Mouse (Mus musculus) granulocyte monocyte progenitor cell, adult 5-6 weeks (primary cell): ENCODE results near the gene Vmp1. TPM values are rescaled to one million over a fixed set of nuclear protein-coding genes. Genes with fewer than 3 reads are reported as not detected.

Experiments
- ATAC-seq: replicated peaks from 2 replicates; pipeline ENCODE4 v1.8.0; 2016; ENCODE audit warnings: mild to moderate bottlenecking, moderate TSS enrichment, inconsistent platforms; ENCODE audit not compliant: poor library complexity, severe bottlenecking
- total RNA-seq, 2 experiments: library from RNA; stranded (forward) in 1 of 2; stranded (reverse) in 1 of 2; fragments of 200-712, 200-1000 nt in 1 of 2; fragments of >200 nt in 1 of 2; fragmentation: Nextera tagmentation in 1 of 2; gene quantifications; 2 replicates each; pipeline ENCODE4 v1.2.3; 2014 to 2017

The Vmp1 gene
- total RNA-seq, 2 experiments from 2014 or later: 79.1 to 83.8 TPM

GRCm38 (mm10) chr11:86587830-86588229 lies 95.8 kb downstream of the Vmp1 start:
- no peak for ATAC-seq

GRCm38 (mm10) chr11:86586868-86587792 lies 96.5 kb downstream of the Vmp1 start:
- peak; percentile 83 for ATAC-seq

DNA sequence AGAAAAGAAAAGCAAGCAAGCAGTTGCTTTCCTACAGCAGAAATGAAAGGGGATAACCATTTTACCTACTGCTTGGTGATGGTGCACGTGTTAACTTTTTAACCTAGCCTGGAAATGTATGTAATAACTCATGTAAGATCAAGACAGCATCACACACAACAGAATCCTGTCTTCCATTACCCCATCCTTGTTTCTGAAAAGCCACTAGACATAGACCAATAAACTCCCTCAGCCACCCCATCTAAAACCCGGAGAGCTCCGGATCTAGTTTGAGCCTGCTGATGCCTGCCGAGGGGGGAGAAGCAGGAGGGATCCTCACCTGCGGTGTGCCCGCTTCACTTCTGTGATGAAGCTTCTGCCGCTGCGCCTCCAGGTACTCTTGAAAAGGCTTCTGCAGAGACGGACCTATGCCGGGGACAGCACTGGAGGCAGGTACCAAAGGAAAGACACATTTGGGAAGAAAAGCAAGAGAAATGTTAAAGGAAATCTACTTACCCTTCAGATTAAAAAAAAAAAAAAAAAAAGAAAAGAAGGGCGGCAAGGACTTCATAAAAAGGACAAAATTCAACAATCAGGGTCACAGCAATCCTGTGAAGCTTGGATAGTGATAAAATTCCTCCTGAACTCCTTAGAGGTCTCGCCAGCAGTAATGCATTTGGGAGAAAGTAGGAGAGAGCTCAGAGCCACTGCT lies 97.3 kb downstream of the Vmp1 start:
- peak; percentile 6; the same call in 1 of the 2 replicates for ATAC-seq

- no peak for ATAC-seq
These were observed 98.0 kb downstream of the Vmp1 start for GRCm38 (mm10) chr11:86585598-86585984.

- ATAC-seq: no peak
These were observed 98.6 kb downstream of the Vmp1 start for GRCm38 (mm10) chr11:86584898-86585597.

GRCm38 (mm10) chr11:86583990-86584897 lies 99.4 kb downstream of the Vmp1 start:
- ATAC-seq: no peak

GRCm38 (mm10) chr11:86583313-86583825 lies 100.3 kb downstream of the Vmp1 start:
- no peak for ATAC-seq

- ATAC-seq: no peak
These were observed 100.9 kb downstream of the Vmp1 start for GRCm38 (mm10) chr11:86582543-86583260.

DNA sequence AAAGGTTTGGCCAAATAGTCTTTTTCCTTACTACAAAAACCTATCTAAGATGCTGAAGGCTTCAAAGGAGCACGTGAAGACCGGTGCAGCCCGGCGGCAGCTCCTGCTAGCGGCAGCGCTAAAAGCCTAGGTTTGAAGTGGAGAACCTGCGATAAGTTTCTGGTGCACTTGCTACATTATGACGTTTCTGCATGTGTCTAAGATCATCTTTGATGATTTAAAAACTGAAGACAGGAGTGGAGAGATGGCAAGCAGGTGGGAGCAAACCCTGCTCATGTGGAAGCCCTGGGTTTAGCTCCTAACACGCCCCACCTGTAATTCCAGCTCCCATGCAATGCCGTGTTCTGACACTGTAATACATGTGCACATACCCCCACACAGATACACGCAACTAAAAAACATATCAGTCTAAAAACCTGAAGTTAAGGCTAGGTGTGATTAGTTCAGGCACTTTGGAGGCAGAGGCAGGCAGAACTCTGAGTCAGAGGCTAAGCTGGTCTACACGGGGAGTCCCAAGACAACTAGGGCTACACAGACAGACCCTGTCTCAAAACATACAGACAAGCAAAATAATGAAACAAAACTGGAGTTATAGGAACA lies 101.6 kb downstream of the Vmp1 start:
- no peak for ATAC-seq

DNA sequence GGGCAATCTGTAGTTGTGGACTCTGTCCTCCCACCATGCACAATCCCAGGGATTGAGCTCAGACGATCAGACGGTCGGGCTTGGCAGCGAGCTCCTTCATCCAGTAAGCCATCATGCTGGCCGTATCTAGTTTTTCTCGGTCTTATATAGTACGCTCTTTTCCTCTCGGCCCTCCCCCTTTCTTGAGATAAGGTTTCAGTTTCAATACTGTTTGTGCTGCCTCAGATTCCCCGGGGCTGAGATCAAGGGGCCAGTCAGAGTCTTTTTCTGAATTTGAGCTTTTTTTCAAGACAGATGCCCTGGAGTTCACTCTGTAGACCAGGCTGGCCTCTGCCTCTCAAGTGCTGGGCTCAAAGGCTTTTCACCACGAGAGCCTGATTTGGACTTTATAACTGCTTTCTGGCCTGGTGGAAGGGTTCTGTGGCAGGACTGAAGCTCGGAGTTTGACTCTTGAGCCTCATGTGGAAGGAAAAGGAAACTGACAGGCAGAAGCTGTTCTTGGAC lies 102.3 kb downstream of the Vmp1 start:
- peak; percentile 28 for ATAC-seq

GRCm38 (mm10) chr11:86580319-86581113 lies 103.1 kb downstream of the Vmp1 start:
- no peak for ATAC-seq

DNA sequence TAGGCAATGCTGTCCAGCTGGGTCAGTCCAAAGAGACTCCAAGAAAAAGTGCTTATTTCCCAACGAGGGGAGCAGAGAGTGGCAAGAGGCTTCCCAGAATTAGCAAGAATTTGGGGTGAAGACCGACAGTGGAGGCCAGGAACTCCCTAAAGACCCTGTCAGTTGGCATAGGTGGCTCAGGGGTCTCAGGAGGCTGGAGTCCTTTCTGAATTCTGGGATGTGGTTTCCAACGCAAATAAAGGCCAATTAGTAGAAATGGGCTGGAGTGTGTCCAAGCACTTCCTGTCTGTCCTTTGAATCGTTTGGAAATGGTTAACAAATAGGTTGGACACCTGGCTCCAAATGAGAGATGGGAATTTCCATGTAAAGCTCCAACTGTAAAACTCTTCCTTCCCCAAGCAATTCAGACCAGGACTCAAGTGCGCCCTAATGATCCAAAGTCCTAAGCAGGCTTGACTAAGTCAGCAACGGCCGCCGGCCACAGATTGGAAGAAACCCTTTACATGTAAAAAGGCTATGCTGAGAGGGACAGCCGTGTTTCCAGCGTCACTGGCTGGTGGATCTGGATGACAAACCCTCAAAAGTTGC lies 103.8 kb downstream of the Vmp1 start:
- no peak for ATAC-seq

GRCm38 (mm10) chr11:86578809-86579730 lies 104.6 kb downstream of the Vmp1 start:
- ATAC-seq: peak; percentile 64

GRCm38 (mm10) chr11:86578106-86578808 lies 105.4 kb downstream of the Vmp1 start:
- ATAC-seq: no peak

DNA sequence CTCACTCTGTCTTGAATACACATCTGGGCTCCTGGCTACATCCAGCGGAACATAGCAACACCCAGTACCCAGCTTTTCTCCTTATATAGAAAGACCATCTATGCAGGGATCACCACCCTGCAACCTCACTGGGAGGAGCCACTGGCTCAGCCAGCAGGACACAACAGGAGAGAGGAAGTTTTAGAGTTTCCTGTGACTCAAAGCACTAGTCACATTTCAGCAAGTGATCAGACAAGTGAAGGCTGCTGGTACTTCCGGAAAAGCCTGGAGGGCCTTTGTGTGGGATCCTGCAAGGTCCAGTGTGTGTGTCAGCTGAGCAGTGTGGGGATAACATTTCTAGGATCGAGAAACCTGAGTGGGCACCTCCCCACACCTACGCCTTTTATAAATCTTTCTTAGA lies 106.4 kb downstream of the Vmp1 start:
- peak; percentile 71 for ATAC-seq
